Mouse (Mus musculus): ENCODE data around the gene Gal3st1. TPM values are rescaled to one million over a fixed set of nuclear protein-coding genes. Genes with fewer than 3 reads are reported as not detected.
"Not testable (repeated sequence)": the region's sequence is repeated elsewhere in the genome, so short reads cannot be mapped to it uniquely, and the experiment has no call there.

Gal3st1 gene
- polyA plus RNA-seq, 1 experiment from 2014 or later, result 10.0 TPM

DNA sequence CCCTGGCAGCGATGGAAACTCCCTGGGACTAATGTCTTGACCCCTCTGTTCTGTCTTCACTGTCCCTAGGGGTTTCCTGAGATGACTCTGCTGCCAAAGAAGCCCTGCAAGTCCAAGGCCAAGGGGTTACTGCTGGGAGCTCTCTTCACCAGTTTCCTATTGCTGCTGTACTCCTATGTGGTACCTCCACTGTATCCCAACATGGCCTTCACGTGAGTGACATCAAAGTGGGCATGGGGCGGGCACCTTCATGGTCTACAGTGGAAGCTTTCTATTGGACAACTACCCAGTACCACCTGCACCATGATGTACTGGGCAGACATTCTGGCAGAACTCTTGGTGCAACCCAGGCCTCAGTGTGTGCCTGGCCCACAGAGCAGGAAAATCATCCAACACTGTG, 13.4 kb downstream of the Gal3st1 start:
- Histone ChIP-seq H3K36me3 (ENCODE audit: control insufficient read depth, insufficient read depth, low read length) (no peaks in the 10 kb centered on the region), H3K9me3 (ENCODE audit: control insufficient read depth, low read length) (no peaks in the 10 kb centered on the region), H3K27ac (ENCODE audit: low read length) (no peak overlapping the region), H3K4me1 (replicated peaks; ENCODE audit: control insufficient read depth, insufficient read depth, low read length) (no peaks in the 10 kb centered on the region; the same call in 1 of the 2 replicates), H3K27me3 (ENCODE audit: control insufficient read depth, insufficient read depth, low read depth, low read length) (peaks cover 32% of the 10 kb centered on the region), H3K9ac (ENCODE audit: low read length) (no peak overlapping the region), H3K4me3 (ENCODE audit: low read length) (no peak overlapping the region), H3K4me2 (ENCODE audit: low read depth, low read length) (no peak overlapping the region)
- 81% methylated on average over 3 of the region's 3 CpGs for WGBS
- ATAC-seq (ENCODE audit: low read depth), result no peak

GRCm38 (mm10) chr11:3997978-3998720, 14.7 kb downstream of the Gal3st1 start:
- Histone ChIP-seq H3K4me3 (ENCODE audit: low read length) (peak overlapping the region; percentile 29), H3K27ac (ENCODE audit: low read length) (no peak overlapping the region), H3K4me2 (ENCODE audit: low read depth, low read length) (peak overlapping the region; percentile 52), H3K9ac (ENCODE audit: low read length) (no peak overlapping the region), H3K36me3 (ENCODE audit: control insufficient read depth, insufficient read depth, low read length) (no peaks in the 10 kb centered on the region), H3K4me1 (replicated peaks; ENCODE audit: control insufficient read depth, insufficient read depth, low read length) (no peaks in the 10 kb centered on the region; the same call in 1 of the 2 replicates), H3K9me3 (ENCODE audit: control insufficient read depth, low read length) (no peaks in the 10 kb centered on the region), H3K27me3 (ENCODE audit: control insufficient read depth, insufficient read depth, low read depth, low read length) (peaks cover 32% of the 10 kb centered on the region)
- ATAC-seq (ENCODE audit: low read depth), result no peak
- WGBS, result 5% methylated on average over 66 of the region's 66 CpGs

DNA sequence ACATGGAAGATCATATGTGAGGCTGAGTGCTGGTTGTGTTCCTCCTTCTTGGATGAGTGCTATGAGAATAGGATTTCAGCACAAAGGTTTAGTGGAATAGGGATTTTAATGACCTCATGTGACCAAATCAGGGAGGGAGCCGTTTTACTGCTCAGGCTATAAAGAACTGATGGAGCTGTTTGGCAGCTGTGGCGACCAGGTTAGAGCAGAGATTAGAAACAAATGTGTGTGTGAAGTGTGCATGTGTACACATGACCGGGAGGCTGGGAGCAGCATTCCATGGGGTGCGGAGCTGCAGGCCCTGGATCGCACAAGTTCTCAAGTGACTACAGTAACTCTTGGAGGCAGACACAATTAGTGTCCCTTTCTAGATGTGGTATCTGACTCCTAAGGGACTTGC, 16.1 kb downstream of the Gal3st1 start:
- Histone ChIP-seq H3K4me1 (replicated peaks; ENCODE audit: control insufficient read depth, insufficient read depth, low read length) (no peaks in the 10 kb centered on the region; the same call in 1 of the 2 replicates), H3K4me2 (ENCODE audit: low read depth, low read length) (no peak overlapping the region), H3K9ac (ENCODE audit: low read length) (no peak overlapping the region), H3K36me3 (ENCODE audit: control insufficient read depth, insufficient read depth, low read length) (no peaks in the 10 kb centered on the region), H3K9me3 (ENCODE audit: control insufficient read depth, low read length) (no peaks in the 10 kb centered on the region), H3K4me3 (ENCODE audit: low read length) (no peak overlapping the region), H3K27ac (ENCODE audit: low read length) (no peak overlapping the region), H3K27me3 (ENCODE audit: control insufficient read depth, insufficient read depth, low read depth, low read length) (peaks cover 32% of the 10 kb centered on the region)
- no peak for ATAC-seq (ENCODE audit: low read depth)
- WGBS, result 64% methylated on average over 5 of the region's 5 CpGs

- no peaks in the 10 kb centered on the region for H3K36me3 ChIP-seq (ENCODE audit: control insufficient read depth, insufficient read depth, low read length)
- H3K4me1 ChIP-seq (replicated peaks; ENCODE audit: control insufficient read depth, insufficient read depth, low read length), result no peaks in the 10 kb centered on the region; the same call in 1 of the 2 replicates
- H3K27me3 ChIP-seq (ENCODE audit: control insufficient read depth, insufficient read depth, low read depth, low read length), result peaks cover 32% of the 10 kb centered on the region
- no peak overlapping the region for H3K27ac ChIP-seq (ENCODE audit: low read length)
- no peak for ATAC-seq (ENCODE audit: low read depth)
- no peak overlapping the region for H3K9ac ChIP-seq (ENCODE audit: low read length)
- WGBS, result 7% methylated on average over 5 of the region's 5 CpGs
- H3K4me2 ChIP-seq (ENCODE audit: low read depth, low read length), result no peak overlapping the region
- H3K9me3 ChIP-seq (ENCODE audit: control insufficient read depth, low read length), result no peaks in the 10 kb centered on the region
- no peak overlapping the region for H3K4me3 ChIP-seq (ENCODE audit: low read length)
Observed at GRCm38 (mm10) chr11:4001603-4002002, 18.2 kb downstream of the Gal3st1 start.

GRCm38 (mm10) chr11:4005220-4005805, 21.9 kb downstream of the Gal3st1 start:
- H3K27ac ChIP-seq (ENCODE audit: low read length), result no peak overlapping the region
- H3K4me3 ChIP-seq (ENCODE audit: low read length), result no peak overlapping the region
- no peaks in the 10 kb centered on the region for H3K36me3 ChIP-seq (ENCODE audit: control insufficient read depth, insufficient read depth, low read length)
- no peaks in the 10 kb centered on the region; the same call in 1 of the 2 replicates for H3K27me3 ChIP-seq (ENCODE audit: control insufficient read depth, insufficient read depth, low read depth, low read length)
- no peaks in the 10 kb centered on the region for H3K4me1 ChIP-seq (replicated peaks; ENCODE audit: control insufficient read depth, insufficient read depth, low read length)
- WGBS, result 53% methylated on average over 5 of the region's 5 CpGs
- H3K4me2 ChIP-seq (ENCODE audit: low read depth, low read length), result no peak overlapping the region
- no peak for ATAC-seq (ENCODE audit: low read depth)
- no peak overlapping the region for H3K9ac ChIP-seq (ENCODE audit: low read length)
- no peaks in the 10 kb centered on the region for H3K9me3 ChIP-seq (ENCODE audit: control insufficient read depth, low read length)

- WGBS, result 71% methylated on average over 3 of the region's 3 CpGs
- Histone ChIP-seq H3K4me3 (ENCODE audit: low read length) (no peak overlapping the region), H3K27ac (ENCODE audit: low read length) (no peak overlapping the region), H3K4me2 (ENCODE audit: low read depth, low read length) (no peak overlapping the region), H3K9me3 (ENCODE audit: control insufficient read depth, low read length) (no peaks in the 10 kb centered on the region), H3K36me3 (ENCODE audit: control insufficient read depth, insufficient read depth, low read length) (no peaks in the 10 kb centered on the region), H3K4me1 (replicated peaks; ENCODE audit: control insufficient read depth, insufficient read depth, low read length) (no peaks in the 10 kb centered on the region), H3K27me3 (ENCODE audit: control insufficient read depth, insufficient read depth, low read depth, low read length) (no peaks in the 10 kb centered on the region; the same call in 1 of the 2 replicates), H3K9ac (ENCODE audit: low read length) (no peak overlapping the region)
- ATAC-seq (ENCODE audit: low read depth), result no peak
Observed at GRCm38 (mm10) chr11:4006462-4006861, 23.0 kb downstream of the Gal3st1 start.

- peaks cover 2% of the 10 kb centered on the region; the same call in 1 of the 2 replicates for H3K9me3 ChIP-seq (ENCODE audit: control insufficient read depth, low read length)
- H3K36me3 ChIP-seq (ENCODE audit: control insufficient read depth, insufficient read depth, low read length), result no peaks in the 10 kb centered on the region
- no peak overlapping the region for H3K4me2 ChIP-seq (ENCODE audit: low read depth, low read length)
- no peak overlapping the region for H3K4me3 ChIP-seq (ENCODE audit: low read length)
- 74% methylated on average over 1 of the region's 1 CpGs for WGBS
- H3K9ac ChIP-seq (ENCODE audit: low read length), result no peak overlapping the region
- no peaks in the 10 kb centered on the region for H3K4me1 ChIP-seq (replicated peaks; ENCODE audit: control insufficient read depth, insufficient read depth, low read length)
- H3K27ac ChIP-seq (ENCODE audit: low read length), result no peak overlapping the region
- H3K27me3 ChIP-seq (ENCODE audit: control insufficient read depth, insufficient read depth, low read depth, low read length), result no peaks in the 10 kb centered on the region
- ATAC-seq (ENCODE audit: low read depth), result no peak
Observed at GRCm38 (mm10) chr11:4012616-4013015, 29.2 kb downstream of the Gal3st1 start.

- H3K27ac ChIP-seq (ENCODE audit: low read length); H3K4me3 ChIP-seq (ENCODE audit: low read length); H3K27me3 ChIP-seq (ENCODE audit: control insufficient read depth, insufficient read depth, low read depth, low read length); H3K36me3 ChIP-seq (ENCODE audit: control insufficient read depth, insufficient read depth, low read length); H3K9me3 ChIP-seq (ENCODE audit: control insufficient read depth, low read length); H3K4me2 ChIP-seq (ENCODE audit: low read depth, low read length); H3K9ac ChIP-seq (ENCODE audit: low read length); ATAC-seq (ENCODE audit: low read depth); H3K4me1 ChIP-seq (replicated peaks; ENCODE audit: control insufficient read depth, insufficient read depth, low read length): not testable (repeated sequence)
- 78% methylated on average over 14 of the region's 14 CpGs for WGBS
Observed at GRCm38 (mm10) chr11:4015796-4016195, 32.4 kb downstream of the Gal3st1 start.

DNA sequence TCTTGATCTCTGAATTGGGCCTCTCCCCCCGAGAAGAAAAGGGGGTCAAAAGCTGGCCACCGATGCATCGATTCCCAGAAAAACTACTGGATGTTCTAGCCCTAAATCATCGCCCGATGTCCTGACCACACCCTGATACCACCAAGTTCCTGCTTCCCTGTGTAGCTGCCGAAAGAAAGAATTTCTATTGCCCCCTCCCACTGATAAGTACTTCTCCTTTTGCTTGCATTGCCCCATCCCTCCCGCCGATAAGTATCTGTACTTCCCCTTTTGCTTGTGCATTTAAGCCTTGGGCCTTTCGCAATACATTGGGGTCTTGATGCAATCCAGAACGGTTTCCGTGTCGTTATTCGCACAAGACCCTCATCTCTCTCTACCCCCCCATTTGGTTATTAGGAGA, 38.7 kb downstream of the Gal3st1 start:
- H3K4me1 ChIP-seq (replicated peaks; ENCODE audit: control insufficient read depth, insufficient read depth, low read length); H3K27ac ChIP-seq (ENCODE audit: low read length); H3K27me3 ChIP-seq (ENCODE audit: control insufficient read depth, insufficient read depth, low read depth, low read length); H3K4me3 ChIP-seq (ENCODE audit: low read length); H3K36me3 ChIP-seq (ENCODE audit: control insufficient read depth, insufficient read depth, low read length); H3K9me3 ChIP-seq (ENCODE audit: control insufficient read depth, low read length); H3K4me2 ChIP-seq (ENCODE audit: low read depth, low read length); H3K9ac ChIP-seq (ENCODE audit: low read length); ATAC-seq (ENCODE audit: low read depth): not testable (repeated sequence)
- 89% methylated on average over 13 of the region's 13 CpGs for WGBS
